Mouse (Mus musculus): ENCODE measurements around the gene Cdh22. TPM values are rescaled to one million over a fixed set of nuclear protein-coding genes. Genes with fewer than 3 reads are reported as not detected.

The Cdh22 gene
- polyA plus RNA-seq, 1 experiment from 2014 or later: 5.6 TPM

DNA sequence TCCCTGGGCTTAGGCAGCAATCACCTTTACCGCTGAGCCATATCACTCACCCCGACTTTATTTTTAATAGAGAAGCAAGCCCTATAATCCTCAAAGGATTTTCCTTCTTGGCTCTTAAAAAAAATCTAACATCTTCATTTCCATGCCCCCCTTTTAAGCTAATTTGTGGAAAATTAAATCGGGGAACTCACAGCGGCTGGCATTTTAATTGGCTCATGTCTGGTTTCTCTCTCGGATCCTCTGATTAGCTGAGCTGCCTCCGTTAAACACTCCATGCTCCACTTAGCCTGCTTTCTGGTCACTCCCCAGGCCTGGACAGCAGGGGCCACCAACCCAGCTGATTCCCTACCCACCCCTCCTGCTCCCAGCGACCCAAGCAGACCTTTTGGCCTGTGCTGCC, 142.3 kb downstream of the Cdh22 start:
- no peak overlapping the region for H3K9ac ChIP-seq (replicated peaks; ENCODE audit: low read depth, low read length)
- H3K9me3 ChIP-seq (ENCODE audit: control insufficient read depth, low read length): no peaks in the 10 kb centered on the region
- H3K27ac ChIP-seq (ENCODE audit: low read length): no peak overlapping the region
- 29% methylated on average over 7 of the region's 7 CpGs for WGBS
- no peak overlapping the region for H3K4me2 ChIP-seq (ENCODE audit: low read length)
- no peaks in the 10 kb centered on the region for H3K27me3 ChIP-seq (replicated peaks; ENCODE audit: control insufficient read depth, insufficient read depth, low read length)
- ATAC-seq: no peak
- H3K4me1 ChIP-seq (replicated peaks; ENCODE audit: control insufficient read depth, insufficient read depth, low read length): peaks cover 16% of the 10 kb centered on the region
- no peak overlapping the region for H3K4me3 ChIP-seq (replicated peaks; ENCODE audit: low read length)
- no peaks in the 10 kb centered on the region for H3K36me3 ChIP-seq (ENCODE audit: control insufficient read depth, insufficient read depth)

DNA sequence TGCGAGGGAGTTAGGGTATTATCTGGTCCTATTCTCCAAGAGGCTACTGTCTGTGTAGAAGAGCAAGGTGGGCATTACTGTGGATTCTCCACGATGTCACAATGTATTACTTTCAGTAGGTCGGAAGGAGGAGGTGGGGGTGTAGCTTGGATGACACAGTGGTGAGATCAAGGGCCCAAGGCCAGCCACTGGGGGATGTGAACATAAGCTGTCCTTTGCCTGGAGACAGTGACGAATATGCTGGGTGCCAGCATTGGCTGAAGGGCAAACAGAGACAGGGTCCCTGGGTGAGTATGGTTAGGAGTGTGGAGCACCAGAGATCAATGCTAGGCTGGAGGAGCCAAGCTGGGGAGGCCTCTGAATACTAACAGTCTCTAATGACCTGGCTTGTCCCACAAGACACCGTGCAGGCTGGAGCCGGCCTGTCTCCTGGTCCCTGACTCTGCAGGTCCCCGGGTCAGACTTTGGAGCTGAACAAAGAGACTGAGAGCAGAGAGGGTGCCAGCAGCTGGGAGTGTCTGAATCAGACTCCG, 143.2 kb downstream of the Cdh22 start:
- Histone ChIP-seq H3K27me3 (replicated peaks; ENCODE audit: control insufficient read depth, insufficient read depth, low read length) (no peaks in the 10 kb centered on the region), H3K4me2 (ENCODE audit: low read length) (no peak overlapping the region), H3K36me3 (ENCODE audit: control insufficient read depth, insufficient read depth) (no peaks in the 10 kb centered on the region), H3K9me3 (ENCODE audit: control insufficient read depth, low read length) (no peaks in the 10 kb centered on the region), H3K4me1 (replicated peaks; ENCODE audit: control insufficient read depth, insufficient read depth, low read length) (peaks cover 16% of the 10 kb centered on the region), H3K27ac (ENCODE audit: low read length) (no peak overlapping the region), H3K4me3 (replicated peaks; ENCODE audit: low read length) (no peak overlapping the region), H3K9ac (replicated peaks; ENCODE audit: low read depth, low read length) (no peak overlapping the region)
- WGBS: 68% methylated on average over 8 of the region's 8 CpGs
- ATAC-seq: no peak

DNA sequence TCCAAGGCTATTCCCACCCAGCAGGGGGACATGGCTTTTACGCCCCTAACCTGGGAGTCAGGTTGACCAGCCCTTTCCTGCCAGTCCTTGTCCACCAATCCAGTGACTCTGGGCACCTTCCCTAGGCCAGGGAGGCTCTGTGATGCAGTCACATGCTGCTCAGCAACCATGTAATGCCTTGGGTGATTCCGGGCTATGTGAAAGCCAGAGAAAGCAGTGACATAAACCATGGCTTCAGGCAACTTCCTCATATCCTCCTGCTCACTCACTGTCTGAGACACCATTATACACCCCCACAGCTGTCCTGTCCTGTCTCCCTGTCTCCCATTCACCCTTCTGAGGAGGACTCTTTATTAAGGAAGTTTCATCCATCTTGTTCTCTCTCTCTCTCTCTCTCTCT, 144.0 kb downstream of the Cdh22 start, which contains the start of gene 1700025C18Rik:
Gene 1700025C18Rik, minus strand, starts transcription at position 101 of the 400 bp plus-strand sequence.
- H3K4me3 ChIP-seq (replicated peaks; ENCODE audit: low read length): no peak within 1 kb of the TSS
- H3K27me3 ChIP-seq (replicated peaks; ENCODE audit: control insufficient read depth, insufficient read depth, low read length): no peaks in the 10 kb centered on the region
- WGBS: 87% methylated on average over 2 of the region's 2 CpGs
- no peaks in the 10 kb centered on the region for H3K9me3 ChIP-seq (ENCODE audit: control insufficient read depth, low read length)
- no peaks in the 10 kb centered on the region for H3K36me3 ChIP-seq (ENCODE audit: control insufficient read depth, insufficient read depth)
- no peak within 1 kb of the TSS for H3K4me2 ChIP-seq (ENCODE audit: low read length)
- no peak for ATAC-seq
- H3K4me1 ChIP-seq (replicated peaks; ENCODE audit: control insufficient read depth, insufficient read depth, low read length): peaks cover 12% of the 10 kb centered on the region
- no peak within 1 kb of the TSS for H3K27ac ChIP-seq (ENCODE audit: low read length)
- H3K9ac ChIP-seq (replicated peaks; ENCODE audit: low read depth, low read length): no peak within 1 kb of the TSS

DNA sequence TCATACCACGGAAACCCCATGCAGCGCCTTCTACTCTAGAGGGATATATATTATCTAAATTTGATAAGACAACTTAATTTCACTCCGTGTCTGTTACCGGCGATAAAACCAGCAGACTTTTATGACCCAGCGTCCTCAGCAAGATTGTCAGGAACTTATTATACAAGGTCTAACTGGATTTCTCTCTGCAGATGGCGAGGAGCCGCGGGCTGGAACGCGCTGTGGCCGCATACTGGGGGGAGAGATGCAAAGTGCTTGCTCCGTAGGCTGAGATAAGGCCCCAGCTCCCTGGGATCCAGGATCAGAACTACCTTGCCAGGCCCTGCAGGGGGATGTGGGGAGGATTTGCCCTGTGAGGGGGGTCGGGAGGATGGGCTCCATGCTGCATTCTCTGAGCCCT, 145.2 kb downstream of the Cdh22 start:
- ATAC-seq: no peak
- no peaks in the 10 kb centered on the region for H3K27me3 ChIP-seq (replicated peaks; ENCODE audit: control insufficient read depth, insufficient read depth, low read length)
- no peaks in the 10 kb centered on the region for H3K36me3 ChIP-seq (ENCODE audit: control insufficient read depth, insufficient read depth)
- no peaks in the 10 kb centered on the region for H3K9me3 ChIP-seq (ENCODE audit: control insufficient read depth, low read length)
- peaks cover 9% of the 10 kb centered on the region for H3K4me1 ChIP-seq (replicated peaks; ENCODE audit: control insufficient read depth, insufficient read depth, low read length)
- H3K4me2 ChIP-seq (ENCODE audit: low read length): no peak overlapping the region
- no peak overlapping the region for H3K9ac ChIP-seq (replicated peaks; ENCODE audit: low read depth, low read length)
- WGBS: 54% methylated on average over 14 of the region's 14 CpGs
- H3K27ac ChIP-seq (ENCODE audit: low read length): no peak overlapping the region
- no peak overlapping the region for H3K4me3 ChIP-seq (replicated peaks; ENCODE audit: low read length)

DNA sequence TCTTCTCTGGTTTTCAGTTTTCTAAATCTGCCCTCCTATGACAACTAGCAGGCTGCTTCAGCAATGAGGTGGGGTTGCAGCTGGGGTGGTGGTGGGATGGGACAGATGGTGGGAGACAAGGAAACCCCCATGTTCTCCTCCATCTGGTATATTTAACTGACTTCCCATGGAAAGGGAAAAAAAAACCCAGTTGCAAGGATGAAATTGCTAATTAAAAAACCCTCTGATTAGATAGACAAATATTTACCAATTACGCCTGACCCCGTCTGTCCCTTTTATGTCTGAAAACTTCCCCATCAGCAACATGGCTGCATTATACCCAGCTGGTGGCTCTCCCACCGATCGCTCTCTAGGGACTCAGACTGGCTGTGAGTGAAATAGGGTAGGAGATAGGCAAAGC, 148.0 kb downstream of the Cdh22 start:
- Histone ChIP-seq H3K9me3 (ENCODE audit: control insufficient read depth, low read length) (no peaks in the 10 kb centered on the region), H3K4me3 (replicated peaks; ENCODE audit: low read length) (no peak overlapping the region), H3K27ac (ENCODE audit: low read length) (no peak overlapping the region), H3K9ac (replicated peaks; ENCODE audit: low read depth, low read length) (no peak overlapping the region), H3K27me3 (replicated peaks; ENCODE audit: control insufficient read depth, insufficient read depth, low read length) (no peaks in the 10 kb centered on the region), H3K36me3 (ENCODE audit: control insufficient read depth, insufficient read depth) (no peaks in the 10 kb centered on the region), H3K4me2 (ENCODE audit: low read length) (no peak overlapping the region), H3K4me1 (replicated peaks; ENCODE audit: control insufficient read depth, insufficient read depth, low read length) (peaks cover 9% of the 10 kb centered on the region)
- 0 out of 2 replicates have a peak, but pooled peaks have one; percentile 45 for ATAC-seq
- 46% methylated on average over 4 of the region's 4 CpGs for WGBS

DNA sequence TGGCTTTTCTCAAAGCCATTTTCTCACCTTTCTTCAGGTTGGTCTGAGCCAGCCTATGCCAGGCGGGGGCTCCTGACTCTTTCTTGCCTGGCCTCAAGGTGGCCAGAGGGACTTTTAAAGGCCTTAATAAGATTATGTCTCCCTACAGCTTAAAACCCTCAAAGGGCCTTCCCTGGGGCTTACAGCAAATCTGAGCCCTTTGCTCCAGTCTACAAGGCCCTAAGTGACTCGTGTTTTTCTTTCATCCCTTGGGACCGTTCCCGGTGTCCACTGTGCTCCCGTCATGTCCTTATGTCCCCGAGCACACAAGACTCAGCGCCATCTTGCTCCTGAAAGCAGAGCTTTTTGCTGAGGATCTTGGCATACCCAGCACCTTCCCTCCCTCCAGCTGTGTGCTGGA, 153.4 kb downstream of the Cdh22 start:
- Histone ChIP-seq H3K9me3 (ENCODE audit: control insufficient read depth, low read length) (no peaks in the 10 kb centered on the region), H3K36me3 (ENCODE audit: control insufficient read depth, insufficient read depth) (no peaks in the 10 kb centered on the region), H3K27me3 (replicated peaks; ENCODE audit: control insufficient read depth, insufficient read depth, low read length) (peaks cover 7% of the 10 kb centered on the region), H3K4me1 (replicated peaks; ENCODE audit: control insufficient read depth, insufficient read depth, low read length) (peaks cover 32% of the 10 kb centered on the region), H3K4me3 (replicated peaks; ENCODE audit: low read length) (no peak overlapping the region), H3K4me2 (ENCODE audit: low read length) (no peak overlapping the region), H3K27ac (ENCODE audit: low read length) (no peak overlapping the region), H3K9ac (replicated peaks; ENCODE audit: low read depth, low read length) (no peak overlapping the region)
- 15% methylated on average over 7 of the region's 7 CpGs for whole genome bisulfite sequencing
- ATAC-seq: no peak

DNA sequence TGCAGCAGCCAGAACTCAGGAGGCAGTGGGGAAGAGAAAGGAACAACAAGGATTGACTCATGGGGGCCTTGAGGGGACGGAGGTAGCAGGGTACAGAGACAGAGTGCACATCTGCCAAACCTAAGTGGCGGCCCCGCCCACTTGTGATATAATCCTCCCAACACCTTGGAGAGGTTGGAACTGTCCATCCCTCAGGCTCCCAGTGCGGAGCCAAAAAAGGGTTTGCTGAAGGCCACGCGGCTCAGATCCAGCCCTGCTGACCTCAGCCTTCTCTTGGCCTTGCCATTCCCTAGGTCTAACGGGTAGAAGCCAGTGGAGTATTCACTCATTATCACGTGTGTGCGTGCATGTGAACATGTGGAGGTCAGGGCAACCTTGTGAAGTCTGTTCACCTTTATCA, 154.0 kb downstream of the Cdh22 start:
- Histone ChIP-seq H3K4me2 (ENCODE audit: low read length) (no peak overlapping the region), H3K36me3 (ENCODE audit: control insufficient read depth, insufficient read depth) (no peaks in the 10 kb centered on the region), H3K27ac (ENCODE audit: low read length) (no peak overlapping the region), H3K4me3 (replicated peaks; ENCODE audit: low read length) (no peak overlapping the region), H3K9ac (replicated peaks; ENCODE audit: low read depth, low read length) (no peak overlapping the region), H3K27me3 (replicated peaks; ENCODE audit: control insufficient read depth, insufficient read depth, low read length) (peaks cover 7% of the 10 kb centered on the region), H3K4me1 (replicated peaks; ENCODE audit: control insufficient read depth, insufficient read depth, low read length) (peaks cover 37% of the 10 kb centered on the region), H3K9me3 (ENCODE audit: control insufficient read depth, low read length) (no peaks in the 10 kb centered on the region)
- WGBS: 30% methylated on average over 9 of the region's 9 CpGs
- ATAC-seq: no peak

DNA sequence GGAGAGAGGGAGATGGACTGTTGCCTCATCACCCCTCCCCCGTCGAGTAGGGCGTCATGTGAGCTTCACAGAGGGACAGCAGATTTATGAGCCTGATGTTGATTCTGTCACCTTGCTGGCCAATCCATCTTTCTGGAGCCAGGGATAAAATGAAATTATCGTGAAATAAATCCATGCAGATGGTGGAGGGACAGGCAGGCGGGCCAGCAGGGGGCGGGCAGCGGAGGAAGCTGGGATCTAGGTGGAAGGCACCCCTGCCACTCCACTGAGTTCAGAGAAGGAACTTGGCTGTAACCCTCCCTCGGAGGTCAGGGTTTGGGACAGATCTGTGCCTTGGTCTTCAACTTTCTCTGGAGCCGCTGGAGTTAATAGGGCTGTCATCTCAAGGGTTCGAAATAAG, 156.0 kb downstream of the Cdh22 start:
- Histone ChIP-seq H3K4me2 (ENCODE audit: low read length) (no peak overlapping the region), H3K4me1 (replicated peaks; ENCODE audit: control insufficient read depth, insufficient read depth, low read length) (peaks cover 52% of the 10 kb centered on the region), H3K27ac (ENCODE audit: low read length) (no peak overlapping the region), H3K4me3 (replicated peaks; ENCODE audit: low read length) (no peak overlapping the region), H3K9ac (replicated peaks; ENCODE audit: low read depth, low read length) (0 out of 2 replicates have a peak overlapping the region, but pooled peaks have one; percentile 17), H3K27me3 (replicated peaks; ENCODE audit: control insufficient read depth, insufficient read depth, low read length) (peaks cover 7% of the 10 kb centered on the region), H3K9me3 (ENCODE audit: control insufficient read depth, low read length) (no peaks in the 10 kb centered on the region), H3K36me3 (ENCODE audit: control insufficient read depth, insufficient read depth) (no peaks in the 10 kb centered on the region)
- ATAC-seq: no peak
- 36% methylated on average over 10 of the region's 10 CpGs for WGBS

DNA sequence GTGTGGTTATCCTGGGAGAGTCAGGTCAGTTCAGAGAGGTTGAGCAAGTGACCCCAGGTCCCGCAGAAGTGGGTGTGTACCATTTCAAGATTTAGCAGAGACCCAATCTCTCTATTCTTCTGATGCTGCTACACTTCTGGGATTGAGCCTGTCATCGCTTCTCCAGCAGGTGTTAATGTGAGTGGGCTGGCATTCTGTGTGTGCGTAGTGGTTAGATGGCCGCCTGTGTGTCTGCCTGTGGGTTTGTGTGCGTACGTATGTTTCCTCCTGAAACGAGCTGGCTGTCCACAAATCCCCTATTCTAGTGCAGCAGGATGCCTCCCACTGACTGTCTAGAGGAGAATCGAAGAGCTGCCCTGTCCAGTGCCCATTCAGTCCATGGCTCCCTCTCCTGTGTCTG, 156.6 kb downstream of the Cdh22 start:
- Histone ChIP-seq H3K36me3 (ENCODE audit: control insufficient read depth, insufficient read depth) (no peaks in the 10 kb centered on the region), H3K27me3 (replicated peaks; ENCODE audit: control insufficient read depth, insufficient read depth, low read length) (peaks cover 7% of the 10 kb centered on the region), H3K4me1 (replicated peaks; ENCODE audit: control insufficient read depth, insufficient read depth, low read length) (peaks cover 58% of the 10 kb centered on the region), H3K4me2 (ENCODE audit: low read length) (no peak overlapping the region), H3K9ac (replicated peaks; ENCODE audit: low read depth, low read length) (no peak overlapping the region), H3K9me3 (ENCODE audit: control insufficient read depth, low read length) (no peaks in the 10 kb centered on the region), H3K27ac (ENCODE audit: low read length) (no peak overlapping the region), H3K4me3 (replicated peaks; ENCODE audit: low read length) (no peak overlapping the region)
- no peak for ATAC-seq
- 38% methylated on average over 8 of the region's 8 CpGs for WGBS

DNA sequence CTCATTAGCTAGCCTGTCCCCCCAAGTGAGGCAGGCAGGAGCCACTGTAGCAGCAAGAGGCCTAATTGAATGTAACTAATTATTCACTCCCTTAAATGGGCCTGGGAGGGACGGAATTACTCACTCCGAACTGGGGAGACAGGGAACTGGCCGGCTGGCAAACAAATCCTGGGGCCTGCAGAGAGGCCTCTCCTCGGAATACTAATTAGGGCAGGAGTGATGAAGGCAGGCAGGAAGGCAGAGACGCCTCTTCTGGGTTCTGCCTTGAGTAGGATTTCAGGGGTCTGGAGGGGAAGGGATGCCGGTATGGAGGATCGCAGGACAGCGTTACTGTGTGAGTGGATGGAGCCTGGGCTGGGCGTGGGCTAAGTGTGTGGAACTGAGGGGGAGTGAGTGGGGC, 157.6 kb downstream of the Cdh22 start:
- Histone ChIP-seq H3K36me3 (ENCODE audit: control insufficient read depth, insufficient read depth) (no peaks in the 10 kb centered on the region), H3K4me1 (replicated peaks; ENCODE audit: control insufficient read depth, insufficient read depth, low read length) (peaks cover 60% of the 10 kb centered on the region), H3K9me3 (ENCODE audit: control insufficient read depth, low read length) (no peaks in the 10 kb centered on the region), H3K4me3 (replicated peaks; ENCODE audit: low read length) (no peak overlapping the region), H3K9ac (replicated peaks; ENCODE audit: low read depth, low read length) (peak overlapping the region; percentile 37; the same call in 1 of the 2 replicates), H3K4me2 (ENCODE audit: low read length) (no peak overlapping the region), H3K27me3 (replicated peaks; ENCODE audit: control insufficient read depth, insufficient read depth, low read length) (peaks cover 7% of the 10 kb centered on the region), H3K27ac (ENCODE audit: low read length) (no peak overlapping the region)
- 3% methylated on average over 9 of the region's 9 CpGs for WGBS
- peak; percentile 71 for ATAC-seq
